Mouse (Mus musculus) lung, adult 2 months (tissue): ENCODE measurements around the gene Tmem41b.

Experiments
- CTCF ChIP-seq: fragments of 200-500 bp; IDR thresholded peaks from 2 replicates; pipeline ENCODE4 v1.5.1; 2011; ENCODE audit warnings: mild to moderate bottlenecking, low read length, control low read depth; ENCODE audit not compliant: insufficient read depth
- POLR2A ChIP-seq: fragments of 200-500 bp; IDR thresholded peaks from 2 replicates; pipeline ENCODE4 v1.6.1; 2011; ENCODE audit warnings: low read depth, mild to moderate bottlenecking, control low read depth, low read length, borderline replicate concordance; ENCODE audit errors: extremely low read depth

DNA sequence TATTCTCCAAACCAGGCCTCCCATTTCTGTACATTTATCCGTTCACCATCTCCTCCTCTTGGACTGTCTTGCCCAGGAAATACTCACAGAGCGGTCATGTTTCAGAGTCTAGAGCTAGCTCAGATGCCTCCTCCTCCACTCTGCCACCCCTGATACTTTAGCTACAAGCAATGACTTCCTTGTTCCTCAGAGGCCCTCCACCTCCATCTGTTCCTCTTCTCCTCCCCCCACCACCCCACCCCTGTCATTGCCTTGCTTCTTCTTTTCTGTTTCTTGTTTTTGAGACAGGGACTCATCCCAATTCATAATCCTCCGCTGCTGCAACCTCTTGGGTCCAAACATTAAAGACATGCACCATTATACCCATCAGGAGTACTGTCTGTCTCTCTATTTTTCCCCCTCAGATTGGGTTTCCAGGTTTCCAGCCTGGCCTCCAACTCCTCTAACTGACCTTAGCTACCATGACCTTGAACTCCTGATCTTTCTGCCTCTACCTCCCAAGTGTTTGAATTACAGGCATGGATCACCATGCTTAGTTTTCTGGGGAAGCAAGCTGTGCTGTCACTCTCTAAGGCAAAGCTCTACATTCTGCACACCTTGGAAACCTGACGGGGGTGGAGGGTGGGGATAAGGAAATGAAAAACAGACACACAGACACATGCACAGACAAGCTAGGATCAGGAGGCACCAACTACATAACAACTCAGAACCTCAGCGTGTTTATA, 19.9 kb upstream of the Tmem41b start:
- TF ChIP-seq CTCF (no peak), POLR2A (no peak)
